Mouse (Mus musculus) intestine, postnatal 0 days (tissue): Measurements from ENCODE around the gene Grin3a. TPM values are rescaled to one million over a fixed set of nuclear protein-coding genes. Genes with fewer than 3 reads are reported as not detected.

Experiments
- ATAC-seq: fragments of 200-750 bp; cut with Nextera tagmentation; 2 replicates; pipeline ENCODE4 v1.8.0; 2017; ENCODE audit warnings: mild to moderate bottlenecking, moderate TSS enrichment, moderate library complexity
- H3K27ac ChIP-seq: fragments of 300-500 bp; sonication (generic); 2 replicates; pipeline ENCODE4 v1.5.1; 2014; ENCODE audit warnings: mild to moderate bottlenecking, low read depth, low read length, moderate library complexity
- H3K27me3 ChIP-seq: fragments of 300-500 bp; sonication (generic); replicated peaks from 2 replicates; pipeline ENCODE4 v1.6.1; 2014; ENCODE audit warnings: low read length, mixed read lengths; ENCODE audit not compliant: control insufficient read depth, insufficient read depth
- H3K36me3 ChIP-seq: fragments of 300-500 bp; sonication (generic); 2 replicates; pipeline ENCODE4 v1.6.1; 2014; ENCODE audit warnings: mild to moderate bottlenecking, moderate library complexity; ENCODE audit not compliant: control insufficient read depth, insufficient read depth
- H3K4me1 ChIP-seq: fragments of 300-500 bp; sonication (generic); replicated peaks from 2 replicates; pipeline ENCODE4 v1.6.1; 2014; ENCODE audit warnings: antibody characterized with exemption, low read length, mixed read lengths; ENCODE audit not compliant: control insufficient read depth, insufficient read depth
- H3K4me2 ChIP-seq: fragments of 300-500 bp; sonication (generic); replicated peaks from 2 replicates; pipeline ENCODE4 v1.6.1; 2014; ENCODE audit warnings: low read depth, mild to moderate bottlenecking, moderate library complexity
- H3K4me3 ChIP-seq: fragments of 300-500 bp; sonication (generic); 2 replicates; pipeline ENCODE4 v1.5.1; 2014; ENCODE audit warnings: low read depth, low read length
- H3K9ac ChIP-seq: fragments of 300-500 bp; sonication (generic); 2 replicates; pipeline ENCODE4 v1.6.1; 2014; ENCODE audit warnings: mild to moderate bottlenecking, low read depth, low read length
- H3K9me3 ChIP-seq: fragments of 300-500 bp; sonication (generic); 2 replicates; pipeline ENCODE4 v1.6.1; 2016; ENCODE audit warnings: mixed run types; ENCODE audit not compliant: control insufficient read depth
- CTCF ChIP-seq: sonication (generic); IDR thresholded peaks from 2 replicates; pipeline ENCODE4 v1.5.1; 2016; ENCODE audit warnings: low read depth, mild to moderate bottlenecking, control low read depth, antibody characterized with exemption, moderate library complexity
- WGBS: fragments of 180-500 bp; shearing (Covaris S2); extraction: QIAGEN DNeasy Blood & Tissue Kit; methylation state at CpG from one replicate; pipeline ENCODE4 v1.1.7; 2014; 5-methylcytosine and 5-hydroxymethylcytosine counted together
- polyA plus RNA-seq: library from polyadenylated mRNA; unstranded; fragments of >200 nt; fragmentation: Nextera tagmentation; extraction: Ambion mirVana; gene quantifications from 2 replicates; pipeline ENCODE4 v1.2.1, GENCODE M21; 2015

Grin3a gene
- polyA plus RNA-seq, 1 experiment from 2014 or later: 0.26 TPM

GRCm38 (mm10) chr4:49662231-49662630 lies 183.3 kb downstream of the Grin3a start:
- Histone ChIP-seq H3K27me3 (no peaks in the 10 kb centered on the region), H3K27ac (no peak overlapping the region), H3K4me2 (no peak overlapping the region), H3K9me3 (no peaks in the 10 kb centered on the region), H3K4me3 (no peak overlapping the region), H3K4me1 (no peaks in the 10 kb centered on the region), H3K36me3 (peaks cover 20% of the 10 kb centered on the region), H3K9ac (no peak overlapping the region)
- 86% methylated on average over 4 of the region's 4 CpGs for WGBS
- ATAC-seq: no peak
- no peak for TF ChIP-seq CTCF

GRCm38 (mm10) chr4:49661664-49662063 lies 183.9 kb downstream of the Grin3a start:
- WGBS: 95% methylated on average over 9 of the region's 9 CpGs
- H3K4me1 ChIP-seq: no peaks in the 10 kb centered on the region
- H3K4me2 ChIP-seq: no peak overlapping the region
- H3K27me3 ChIP-seq: no peaks in the 10 kb centered on the region
- no peak for ATAC-seq
- TF ChIP-seq CTCF: no peak
- no peak overlapping the region for H3K4me3 ChIP-seq
- H3K27ac ChIP-seq: no peak overlapping the region
- no peaks in the 10 kb centered on the region for H3K9me3 ChIP-seq
- H3K9ac ChIP-seq: no peak overlapping the region
- H3K36me3 ChIP-seq: peaks cover 22% of the 10 kb centered on the region

GRCm38 (mm10) chr4:49659421-49659820 lies 186.1 kb downstream of the Grin3a start:
- H3K4me1 ChIP-seq: no peaks in the 10 kb centered on the region
- H3K9ac ChIP-seq: no peak overlapping the region
- H3K27me3 ChIP-seq: no peaks in the 10 kb centered on the region
- no peaks in the 10 kb centered on the region for H3K9me3 ChIP-seq
- 96% methylated on average over 1 of the region's 1 CpGs for WGBS
- no peak for ATAC-seq
- no peak overlapping the region for H3K4me3 ChIP-seq
- H3K27ac ChIP-seq: no peak overlapping the region
- TF ChIP-seq CTCF: no peak
- H3K4me2 ChIP-seq: no peak overlapping the region
- peaks cover 42% of the 10 kb centered on the region for H3K36me3 ChIP-seq

GRCm38 (mm10) chr4:49639913-49640312 lies 205.6 kb downstream of the Grin3a start:
- ATAC-seq: no peak
- Histone ChIP-seq H3K4me3 (no peak overlapping the region), H3K36me3 (peaks cover 55% of the 10 kb centered on the region), H3K4me1 (no peaks in the 10 kb centered on the region), H3K27ac (no peak overlapping the region), H3K9ac (no peak overlapping the region), H3K4me2 (no peak overlapping the region), H3K9me3 (no peaks in the 10 kb centered on the region), H3K27me3 (no peaks in the 10 kb centered on the region)
- 39% methylated on average over 2 of the region's 2 CpGs for WGBS
- TF ChIP-seq CTCF: peak; percentile 29; the same call in 1 of the 2 replicates

- no peak overlapping the region for H3K4me2 ChIP-seq
- no peaks in the 10 kb centered on the region for H3K9me3 ChIP-seq
- H3K27me3 ChIP-seq: no peaks in the 10 kb centered on the region
- H3K9ac ChIP-seq: no peak overlapping the region
- H3K36me3 ChIP-seq: peaks cover 44% of the 10 kb centered on the region
- 90% methylated on average over 11 of the region's 11 CpGs for WGBS
- H3K4me3 ChIP-seq: no peak overlapping the region
- no peak for TF ChIP-seq CTCF
- no peak for ATAC-seq
- no peak overlapping the region for H3K27ac ChIP-seq
- H3K4me1 ChIP-seq: no peaks in the 10 kb centered on the region
Measured at GRCm38 (mm10) chr4:49637821-49638220, 207.7 kb downstream of the Grin3a start.

GRCm38 (mm10) chr4:49632139-49632481 lies 213.4 kb downstream of the Grin3a start:
- no peaks in the 10 kb centered on the region for H3K27me3 ChIP-seq
- H3K4me1 ChIP-seq: no peaks in the 10 kb centered on the region
- H3K9me3 ChIP-seq: no peaks in the 10 kb centered on the region
- H3K4me3 ChIP-seq: peak overlapping the region; percentile 75
- peak overlapping the region; percentile 81 for H3K4me2 ChIP-seq
- peaks cover 14% of the 10 kb centered on the region for H3K36me3 ChIP-seq
- H3K27ac ChIP-seq: peak overlapping the region; percentile 83
- H3K9ac ChIP-seq: peak overlapping the region; percentile 78
- no peak for TF ChIP-seq CTCF
- WGBS: under 1% methylated on average over 30 of the region's 30 CpGs
- no peak; the same call in 1 of the 2 replicates for ATAC-seq
